Mouse (Mus musculus) layer of hippocampus, adult 11-12 months (tissue): ENCODE data around the gene Myo18a.

Experiments used
- DNase-seq: peaks from one replicate; pipeline ENCODE4 v3.0.0; 2022; ENCODE audit warnings: low spot score

The Myo18a gene

GRCm38 (mm10) chr11:77795216-77795615 is 32.2 kb downstream of the Myo18a start:
- no peak for DNase-seq

GRCm38 (mm10) chr11:77800491-77800868 is 37.4 kb downstream of the Myo18a start:
- DNase-seq = no peak

- DNase-seq = no peak
Observed at GRCm38 (mm10) chr11:77800869-77801701, 38.0 kb downstream of the Myo18a start.

DNA sequence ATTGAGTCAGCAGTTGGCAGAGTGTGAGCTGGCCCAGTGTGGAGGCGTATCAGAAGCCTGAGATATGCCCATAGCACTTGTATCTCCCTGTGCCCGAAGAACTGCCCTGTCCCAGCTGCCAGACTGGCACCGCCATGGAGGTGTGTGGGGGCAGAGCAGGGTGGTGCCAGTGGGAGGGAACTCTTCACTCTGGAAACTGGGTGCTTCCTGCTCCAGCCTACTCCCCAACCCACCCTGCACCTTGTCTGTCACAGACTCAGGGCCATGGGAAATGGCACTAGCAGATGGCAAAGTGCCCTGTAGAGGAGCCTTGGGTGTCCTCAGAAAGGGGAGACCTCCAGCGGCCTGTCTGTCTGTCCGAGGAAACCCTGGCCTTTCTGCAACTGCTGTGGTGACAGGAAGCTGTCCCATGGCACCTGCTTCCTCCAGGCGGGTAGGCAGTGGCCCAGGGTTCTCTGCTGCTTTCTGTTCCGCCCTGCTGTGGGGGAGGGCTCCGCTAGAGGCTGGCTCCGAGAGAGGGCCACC is 39.4 kb downstream of the Myo18a start:
- no peak for DNase-seq

GRCm38 (mm10) chr11:77806218-77806617 is 43.2 kb downstream of the Myo18a start:
- DNase-seq = no peak

GRCm38 (mm10) chr11:77806855-77807254 is 43.8 kb downstream of the Myo18a start:
- DNase-seq = no peak

DNA sequence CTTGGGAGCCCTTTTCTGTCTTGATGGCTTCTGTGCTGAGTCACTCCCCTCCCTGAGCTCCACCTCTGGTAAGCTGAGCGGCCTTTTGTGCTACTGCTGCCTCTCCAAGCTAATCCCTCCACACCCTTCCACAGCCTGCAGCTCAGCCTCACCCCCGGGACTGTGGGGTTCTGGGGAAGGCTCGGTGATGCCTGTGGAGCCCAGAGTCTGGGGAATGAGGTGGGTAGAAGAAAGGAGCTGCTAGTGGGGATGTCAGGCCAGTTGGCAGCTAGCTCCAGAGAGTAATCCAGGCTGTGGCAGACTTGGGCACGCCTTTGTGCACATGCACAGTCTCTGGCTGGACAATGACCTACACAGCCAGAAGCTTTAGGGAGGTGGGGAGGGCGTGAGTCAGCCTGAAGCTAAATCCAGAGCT is 45.0 kb downstream of the Myo18a start:
- no peak for DNase-seq

- no peak for DNase-seq
Observed at GRCm38 (mm10) chr11:77809215-77809614, 46.2 kb downstream of the Myo18a start.

DNA sequence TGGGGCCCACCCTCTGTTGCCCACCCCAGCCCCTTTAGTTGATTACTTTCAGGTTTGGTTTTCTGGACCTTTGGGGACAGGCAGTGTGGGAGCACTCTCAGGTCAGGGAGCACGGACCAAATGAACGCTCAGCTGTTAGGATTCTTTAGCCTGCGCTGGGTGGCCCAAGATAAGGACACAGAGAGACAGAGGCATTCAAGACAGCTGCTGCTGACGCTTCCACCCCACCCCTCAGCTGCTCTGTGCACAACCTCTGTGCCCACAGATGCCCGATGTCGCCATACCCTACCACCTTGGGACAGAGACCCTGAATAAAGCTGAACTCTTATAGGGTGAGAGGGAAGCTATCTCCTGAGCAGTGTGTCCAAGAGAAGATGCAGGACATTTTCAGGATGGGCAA is 47.0 kb downstream of the Myo18a start:
- no peak for DNase-seq

- DNase-seq = no peak
Observed at GRCm38 (mm10) chr11:77813969-77814368, 50.9 kb downstream of the Myo18a start.

- DNase-seq = no peak
Observed at GRCm38 (mm10) chr11:77816003-77816402, 53.0 kb downstream of the Myo18a start.

GRCm38 (mm10) chr11:77821648-77822047 is 58.6 kb downstream of the Myo18a start:
- peak; percentile 57 for DNase-seq

DNA sequence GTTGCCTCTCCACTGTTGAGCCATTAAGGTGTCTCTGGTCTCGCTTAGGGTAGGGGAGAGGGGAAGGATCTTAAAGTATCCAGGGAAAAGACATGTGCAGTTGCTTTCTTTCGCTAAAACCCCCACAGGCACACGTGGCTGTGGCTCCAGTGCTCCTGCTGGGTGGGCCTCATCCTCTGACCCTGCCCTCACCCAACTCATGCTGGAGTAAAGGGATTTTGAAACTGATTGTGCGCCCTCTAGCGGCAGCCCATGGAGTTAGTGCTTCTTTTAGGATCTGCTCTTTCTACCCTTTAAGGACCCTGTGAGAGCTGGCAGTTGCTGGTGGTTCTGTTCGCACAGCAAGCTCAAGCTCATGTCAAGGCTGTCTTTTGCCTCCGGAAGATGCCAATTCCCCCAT is 59.7 kb downstream of the Myo18a start:
- peak; percentile 72 for DNase-seq

- peak; percentile 73 for DNase-seq
Observed at GRCm38 (mm10) chr11:77825853-77826252, 62.8 kb downstream of the Myo18a start.

GRCm38 (mm10) chr11:77826311-77826710 is 63.3 kb downstream of the Myo18a start:
- DNase-seq = no peak

- DNase-seq = peak; percentile 81
Observed at GRCm38 (mm10) chr11:77827241-77827995, 64.4 kb downstream of the Myo18a start.

- DNase-seq = no peak
Observed at GRCm38 (mm10) chr11:77828163-77828562, 65.1 kb downstream of the Myo18a start.

GRCm38 (mm10) chr11:77829043-77829841 is 66.2 kb downstream of the Myo18a start:
- no peak for DNase-seq

DNA sequence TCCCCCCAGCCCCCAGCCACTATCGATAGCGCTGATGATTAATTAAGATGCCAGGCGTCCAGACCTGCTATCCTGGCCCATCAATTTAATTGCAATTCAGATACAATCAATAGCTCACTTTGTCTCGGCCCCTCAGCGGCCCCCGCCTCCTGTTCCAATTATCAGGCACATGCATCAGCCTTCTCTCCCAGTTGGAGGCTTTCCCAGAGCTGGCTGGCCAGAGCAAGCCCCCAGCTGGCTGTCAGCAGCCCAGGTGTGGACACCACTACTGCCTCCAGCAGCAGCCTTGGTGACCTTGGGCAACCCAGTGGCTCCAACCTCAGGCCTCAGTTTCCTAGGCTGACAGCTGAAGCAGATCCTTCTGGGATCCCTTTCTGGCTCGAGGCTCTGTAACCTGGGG is 67.8 kb downstream of the Myo18a start:
- DNase-seq = no peak

DNA sequence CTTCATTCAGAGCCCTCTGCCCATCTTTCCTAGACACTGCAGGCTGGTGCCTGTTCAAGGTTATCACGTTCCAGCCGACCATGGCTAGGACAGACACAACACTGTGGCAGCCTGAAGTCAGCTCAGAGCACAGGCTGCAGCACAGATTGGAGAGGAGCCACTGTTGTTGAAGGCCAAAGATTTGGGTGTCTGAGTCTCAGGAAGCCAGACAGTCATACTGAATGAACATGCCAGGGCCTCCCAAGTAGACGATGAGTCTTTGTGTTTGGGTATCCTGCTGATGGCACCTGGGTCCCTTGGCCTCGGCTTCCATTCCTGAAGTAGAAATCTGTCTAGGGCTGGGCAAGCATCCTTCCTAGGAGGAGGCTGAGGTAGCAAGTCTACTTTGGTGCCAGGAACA is 69.5 kb downstream of the Myo18a start:
- no peak for DNase-seq

GRCm38 (mm10) chr11:77835109-77835508 is 72.1 kb downstream of the Myo18a start:
- DNase-seq = no peak

- DNase-seq = no peak
Observed at GRCm38 (mm10) chr11:77836290-77836689, 73.2 kb downstream of the Myo18a start.
